In the genomic region with DNA sequence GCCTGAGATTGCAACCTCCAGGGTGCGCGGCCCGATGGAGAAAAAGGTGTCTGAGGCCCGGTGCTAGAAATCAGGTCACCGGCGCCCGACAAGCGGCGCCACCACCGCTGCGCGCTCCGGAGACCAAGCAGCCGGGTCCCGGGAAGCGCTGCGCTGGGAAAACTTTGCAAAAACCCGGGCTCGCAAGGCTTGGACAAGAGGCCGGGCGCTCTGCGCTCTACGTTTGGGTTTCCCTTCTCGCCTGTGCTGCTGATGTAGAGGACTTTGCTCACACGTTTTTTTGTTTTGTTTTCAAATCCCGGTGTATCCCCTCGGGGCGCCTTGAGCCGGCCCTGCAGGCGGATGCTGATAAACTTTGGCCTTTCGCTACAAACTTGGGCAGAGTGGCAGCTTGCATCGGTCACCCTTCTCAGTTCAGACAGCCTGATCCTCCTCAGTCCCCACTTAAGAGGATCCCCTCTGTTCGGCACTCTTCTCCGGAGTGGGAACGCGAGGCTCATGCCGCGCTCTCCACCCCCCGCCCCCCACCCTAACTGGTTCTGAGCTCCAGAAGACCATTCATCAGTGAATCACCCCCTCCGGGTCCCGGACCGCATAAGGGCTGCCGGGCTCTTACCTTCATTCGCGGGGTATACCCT, we compare ENCODE assay signal across 9 mouse cellular contexts. TPM values are rescaled to one million over a fixed set of nuclear protein-coding genes. Genes with fewer than 3 reads are reported as not detected.
DNase-seq lines count a peak whose midpoint lies in the region; ATAC-seq and TF ChIP-seq lines count a peak whose summit lies in the region.
"Had no signal": no experiment of that assay in that cellular context is flagged by ENCODE, and none has a peak within 500 bp of the region (broad histone marks: within the 10 kb centered on the region; RNA-seq: fewer than 3 reads in every experiment).

No protein-coding gene starts in this region.

- TF ChIP-seq CTCF in intestine, postnatal 0 days (IDR thresholded peaks at IDR 0.05; ENCODE audit: low read depth), result peak; percentile 43

- DNase-seq in layer of hippocampus, adult 11-12 months (ENCODE audit: low spot score), result peak; percentile 47
- DNase-seq in layer of hippocampus, adult 9-10 months (ENCODE audit: low spot score), result no peak
- peak; percentile 67 for DNase-seq in embryo, embryonic 10.5 days (ENCODE audit: low spot score)
- DNase-seq in heart, adult 11 months, result peak; percentile 97
- peak; percentile 58 for DNase-seq in yolk sac, embryonic 10.5 days (ENCODE audit: low spot score)

- H3K9ac ChIP-seq in intestine, postnatal 0 days (ENCODE audit: low read depth, low read length), result peak overlapping the region; percentile 37; the same call in 1 of the 2 replicates
- H3K9ac ChIP-seq in liver, embryonic 12.5 days, result no peak overlapping the region
- H3K9ac ChIP-seq in midbrain, embryonic 16.5 days (ENCODE audit: low read depth, low read length), result peak overlapping the region; percentile 78

- peak; percentile 12; the same call in 1 of the 2 replicates for ATAC-seq in intestine, postnatal 0 days
- peak; percentile 44 for ATAC-seq in liver, embryonic 12.5 days
- ATAC-seq in midbrain, embryonic 16.5 days, result peak; percentile 4

- H3K27ac ChIP-seq in intestine, postnatal 0 days (ENCODE audit: low read depth, low read length), result no peak overlapping the region; the same call in 1 of the 2 replicates
- H3K27ac ChIP-seq in liver, embryonic 12.5 days, result no peak overlapping the region
- H3K27ac ChIP-seq in midbrain, embryonic 16.5 days (ENCODE audit: low read length), result peak overlapping the region; percentile 75

- H3K27me3 ChIP-seq in intestine, postnatal 0 days (replicated peaks; ENCODE audit: control insufficient read depth, insufficient read depth, low read length), result peaks cover 3% of the 10 kb centered on the region; the same call in 1 of the 2 replicates
- peaks cover 70% of the 10 kb centered on the region for H3K27me3 ChIP-seq in liver, embryonic 12.5 days (replicated peaks)
- no peaks in the 10 kb centered on the region for H3K27me3 ChIP-seq in midbrain, embryonic 16.5 days (ENCODE audit: control insufficient read depth, insufficient read depth, low read depth, low read length)

- H3K4me3 ChIP-seq in intestine, postnatal 0 days (ENCODE audit: low read depth, low read length), result peak overlapping the region; percentile 69
- H3K4me3 ChIP-seq in liver, embryonic 12.5 days, result peak overlapping the region; percentile 56
- H3K4me3 ChIP-seq in midbrain, embryonic 16.5 days (ENCODE audit: low read depth, low read length), result peak overlapping the region; percentile 57

- H3K9me3 ChIP-seq in intestine, postnatal 0 days (ENCODE audit: control insufficient read depth), result no peaks in the 10 kb centered on the region
- no peaks in the 10 kb centered on the region for H3K9me3 ChIP-seq in liver, embryonic 12.5 days (replicated peaks)
- no peaks in the 10 kb centered on the region for H3K9me3 ChIP-seq in midbrain, embryonic 16.5 days (replicated peaks; ENCODE audit: control insufficient read depth, low read length, poor library complexity, severe bottlenecking)

- no peaks in the 10 kb centered on the region for H3K36me3 ChIP-seq in intestine, postnatal 0 days (ENCODE audit: control insufficient read depth, insufficient read depth)
- no peaks in the 10 kb centered on the region for H3K36me3 ChIP-seq in liver, embryonic 12.5 days
- H3K36me3 ChIP-seq in midbrain, embryonic 16.5 days (ENCODE audit: control insufficient read depth, insufficient read depth, low read length), result no peaks in the 10 kb centered on the region
- H3K36me3 ChIP-seq: G1E had no signal

- under 1% methylated on average over 45 of the region's 45 CpGs for WGBS in intestine, postnatal 0 days
- WGBS in liver, embryonic 12.5 days (ENCODE audit: insufficient replicate concordance), result 1% methylated on average over 45 of the region's 45 CpGs
- WGBS in midbrain, embryonic 16.5 days, result under 1% methylated on average over 45 of the region's 45 CpGs

- H3K4me1 ChIP-seq in intestine, postnatal 0 days (replicated peaks; ENCODE audit: control insufficient read depth, insufficient read depth, low read length), result 0 out of 2 replicates have a peak, but pooled peaks cover 6% of the 10 kb centered on the region
- peaks cover 26% of the 10 kb centered on the region; the same call in 1 of the 2 replicates for H3K4me1 ChIP-seq in liver, embryonic 12.5 days
- peaks cover 25% of the 10 kb centered on the region for H3K4me1 ChIP-seq in midbrain, embryonic 16.5 days (ENCODE audit: control insufficient read depth, insufficient read depth, low read length)

- peak overlapping the region; percentile 96 for H3K4me2 ChIP-seq in intestine, postnatal 0 days (replicated peaks; ENCODE audit: low read depth)
- H3K4me2 ChIP-seq in liver, embryonic 12.5 days, result peak overlapping the region; percentile 79
- peak overlapping the region; percentile 82 for H3K4me2 ChIP-seq in midbrain, embryonic 16.5 days (ENCODE audit: low read length)

RNA-seq across cellular contexts. Expression of a gene that starts 0.4 kb away (rescaled TPM):
- polyA plus RNA-seq in intestine, postnatal 0 days (2015; fragmentation: Nextera tagmentation; extraction: Ambion mirVana), result 1.5 and 2.1 TPM in 2 replicates
- 1.6 and 1.7 TPM in 2 replicates for polyA plus RNA-seq in liver, embryonic 12.5 days (2016; fragmentation: Nextera tagmentation; extraction: Ambion mirVana)
- polyA plus RNA-seq in midbrain, embryonic 16.5 days (2015; fragmentation: Nextera tagmentation; extraction: Ambion mirVana), result 30.4 and 36.8 TPM in 2 replicates
- polyA plus RNA-seq: G1E had no signal

Comparison
In these comparisons a context has a peak if more than half of its experiments do, and no peak if none do; other contexts are left out.
1. RNA of a gene that starts 0.4 kb away (polyA plus RNA-seq): 30.4 to 36.8 TPM in midbrain, embryonic 16.5 days; 1.6 to 1.7 TPM in liver, embryonic 12.5 days and 1.5 to 2.1 TPM in intestine, postnatal 0 days; every median in the first group is over 10 times any median in the second.
2. Peak in every context shown above with its lines, with median percentiles within 50 percentile points of each other: ATAC-seq, H3K4me2 ChIP-seq and H3K4me3 ChIP-seq.